Mouse (Mus musculus): ENCODE results near the gene Dnajb4. TPM values are rescaled to one million over a fixed set of nuclear protein-coding genes. Genes with fewer than 3 reads are reported as not detected.

The Dnajb4 gene
- total RNA-seq, 2 experiments from 2014 or later: 45.4 to 48.2 TPM

Other genes with a start within 250 kb of the Dnajb4 start
- 1 to 10 TPM in 1 of 2 experiments, under 1 TPM in 1; 0.82 to 1.1 TPM for gene Gipc2, start 44.1 kb downstream of the Dnajb4 start, total RNA-seq (2021)
- 10 to 100 TPM; 31.5 to 35.2 TPM for gene Fubp1, start 120 bp upstream of the Dnajb4 start, total RNA-seq (2021)
- 100 to 1,000 TPM; 323 to 367 TPM for gene Nexn, start 56.0 kb upstream of the Dnajb4 start, total RNA-seq (2021)
- gene Miga1, start 130.1 kb upstream of the Dnajb4 start, total RNA-seq (2021): 1 to 10 TPM; 3.7 to 4.1 TPM
- 10 to 100 TPM; 18.2 to 21.3 TPM for gene Usp33, start 136.2 kb upstream of the Dnajb4 start, total RNA-seq (2021)
- 10 to 100 TPM; 14.2 to 15.6 TPM for gene Zzz3, start 185.2 kb upstream of the Dnajb4 start, total RNA-seq (2021)

Measured in gastrocnemius, postnatal 14 days (tissue).